Mouse (Mus musculus) megakaryocyte, embryonic 14.5 days (primary cell): Measurements from ENCODE around the gene Mcrip1. TPM values are rescaled to one million over a fixed set of nuclear protein-coding genes. Genes with fewer than 3 reads are reported as not detected.

Experiments
- H3K27me3 ChIP-seq: replicated peaks from 2 replicates; pipeline ENCODE3; 2012; ENCODE audit warnings: inconsistent platforms
- H3K36me3 ChIP-seq: replicated peaks from 2 replicates; pipeline ENCODE3; 2012; ENCODE audit warnings: low read length, inconsistent platforms, mixed read lengths
- H3K4me1 ChIP-seq: 2 replicates; pipeline ENCODE4 v1.6.1; 2012; ENCODE audit warnings: inconsistent platforms
- H3K4me3 ChIP-seq: replicated peaks from 2 replicates; pipeline ENCODE3; 2012; ENCODE audit warnings: moderate library complexity, mild to moderate bottlenecking, inconsistent platforms
- H3K9me3 ChIP-seq: 2 replicates; pipeline ENCODE4 v1.6.1; 2012; ENCODE audit warnings: inconsistent platforms
- FLI1 ChIP-seq: IDR thresholded peaks from 2 replicates; pipeline ENCODE4 v1.6.1; 2012; ENCODE audit warnings: low read length, inconsistent platforms, mixed read lengths
- GATA1 ChIP-seq: IDR thresholded peaks from 3 replicates; pipeline ENCODE4 v1.6.1; 2012; ENCODE audit warnings: mixed read lengths, low read length, inconsistent platforms, borderline replicate concordance
- polyA plus RNA-seq: library from polyadenylated mRNA; stranded (reverse); fragments of >175 nt; gene quantifications from 2 replicates; pipeline ENCODE4 v1.2.3, GENCODE M21; 2012; ENCODE audit warnings: low replicate concordance; ENCODE audit not compliant: insufficient read depth

Mcrip1 gene
- polyA plus RNA-seq, 1 experiment, result 227 TPM

- Histone ChIP-seq H3K27me3 (no peaks in the 10 kb centered on the region), H3K4me1 (peaks cover 92% of the 10 kb centered on the region), H3K9me3 (no peaks in the 10 kb centered on the region), H3K4me3 (peak overlapping the region; percentile 44), H3K36me3 (peaks cover 61% of the 10 kb centered on the region)
- TF ChIP-seq FLI1 (no peak), GATA1 (no peak)
Observed at GRCm38 (mm10) chr11:120545964-120546363, 3.6 kb downstream of the Mcrip1 start.

- Histone ChIP-seq H3K27me3 (peaks cover 19% of the 10 kb centered on the region), H3K36me3 (peaks cover 70% of the 10 kb centered on the region), H3K9me3 (no peaks in the 10 kb centered on the region), H3K4me1 (peaks cover 87% of the 10 kb centered on the region), H3K4me3 (no peak overlapping the region)
- no peak for TF ChIP-seq FLI1
- TF ChIP-seq GATA1, result no peak
Observed at GRCm38 (mm10) chr11:120542376-120542775, 7.2 kb downstream of the Mcrip1 start.

DNA sequence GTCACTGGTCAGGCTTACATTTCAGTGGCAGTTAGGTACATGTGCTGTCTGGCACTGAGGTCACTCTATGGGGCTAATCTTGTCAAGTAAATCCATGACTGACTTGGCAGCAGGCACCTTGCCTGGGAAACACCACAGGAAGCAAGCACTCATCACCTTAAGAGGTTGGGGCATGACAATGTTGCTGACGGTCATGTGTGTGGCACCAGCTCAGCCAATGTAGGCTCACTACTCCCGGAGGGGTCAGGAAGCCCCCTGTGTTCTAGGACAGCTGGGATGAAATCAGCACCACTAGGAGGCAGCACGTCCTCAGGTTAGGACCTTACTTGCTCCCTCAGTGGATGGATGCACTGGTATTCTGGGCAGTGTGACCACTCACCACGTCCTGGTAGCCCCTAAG is 7.6 kb downstream of the Mcrip1 start:
- Histone ChIP-seq H3K4me3 (no peak overlapping the region), H3K9me3 (no peaks in the 10 kb centered on the region), H3K4me1 (peaks cover 82% of the 10 kb centered on the region), H3K36me3 (peaks cover 67% of the 10 kb centered on the region), H3K27me3 (peaks cover 24% of the 10 kb centered on the region)
- TF ChIP-seq FLI1 (no peak), GATA1 (no peak)

GRCm38 (mm10) chr11:120539285-120540014 is 10.1 kb downstream of the Mcrip1 start:
- Histone ChIP-seq H3K4me3 (peak overlapping the region; percentile 12), H3K27me3 (peaks cover 46% of the 10 kb centered on the region), H3K9me3 (no peaks in the 10 kb centered on the region), H3K4me1 (peaks cover 75% of the 10 kb centered on the region), H3K36me3 (peaks cover 43% of the 10 kb centered on the region)
- TF ChIP-seq GATA1 (no peak), FLI1 (no peak)

DNA sequence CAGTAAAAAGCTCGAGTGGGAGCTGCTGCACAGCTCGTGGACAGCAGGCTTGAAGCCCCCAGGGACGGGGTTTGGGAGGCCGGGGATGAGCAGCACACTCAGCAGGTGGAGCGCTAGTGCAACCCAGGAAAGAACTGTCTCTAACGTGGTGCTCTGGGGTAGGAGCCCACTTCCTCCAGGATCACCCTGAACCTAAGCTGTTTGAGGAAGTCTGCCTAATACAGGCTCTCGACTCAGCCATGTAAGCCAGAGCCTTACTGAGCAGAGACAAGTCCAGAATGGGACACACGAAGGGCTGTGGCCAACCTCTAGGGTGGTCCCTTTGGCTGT is 10.6 kb downstream of the Mcrip1 start:
- Histone ChIP-seq H3K27me3 (peaks cover 52% of the 10 kb centered on the region), H3K4me3 (peak overlapping the region; percentile 12)
- TF ChIP-seq GATA1, result no peak

GRCm38 (mm10) chr11:120538485-120538884 is 11.0 kb downstream of the Mcrip1 start:
- H3K27me3 ChIP-seq, result peaks cover 55% of the 10 kb centered on the region
- no peak for TF ChIP-seq GATA1
- TF ChIP-seq FLI1, result no peak
- H3K36me3 ChIP-seq, result peaks cover 33% of the 10 kb centered on the region
- no peaks in the 10 kb centered on the region for H3K9me3 ChIP-seq
- peaks cover 65% of the 10 kb centered on the region for H3K4me1 ChIP-seq
- H3K4me3 ChIP-seq, result no peak overlapping the region

More for the DNA sequence above, 10.6 kb downstream of the Mcrip1 start:
- peaks cover 38% of the 10 kb centered on the region for H3K36me3 ChIP-seq
- peaks cover 70% of the 10 kb centered on the region for H3K4me1 ChIP-seq
- H3K9me3 ChIP-seq, result no peaks in the 10 kb centered on the region

DNA sequence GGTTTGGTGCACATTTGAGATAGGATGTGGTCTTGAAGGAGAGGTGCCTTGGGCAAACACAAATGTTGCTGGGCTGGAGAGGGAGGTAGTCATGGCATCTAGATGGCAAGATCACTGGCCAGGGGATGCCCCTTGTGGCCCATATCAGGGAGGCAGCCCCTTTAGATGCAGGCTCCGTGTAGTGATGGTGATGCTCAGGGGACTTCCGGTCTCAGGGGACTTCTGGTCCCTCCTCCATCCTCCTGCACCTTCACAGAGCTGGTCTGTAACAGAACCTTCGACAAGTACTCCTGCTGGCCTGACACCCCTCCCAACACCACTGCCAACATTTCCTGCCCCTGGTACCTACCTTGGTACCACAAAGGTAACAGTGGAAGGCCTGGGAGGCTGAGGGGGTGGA is 13.7 kb downstream of the Mcrip1 start:
- Histone ChIP-seq H3K27me3 (peaks cover 81% of the 10 kb centered on the region), H3K36me3 (peaks cover 9% of the 10 kb centered on the region), H3K4me1 (peaks cover 51% of the 10 kb centered on the region), H3K9me3 (no peaks in the 10 kb centered on the region), H3K4me3 (no peak overlapping the region)
- no peak for TF ChIP-seq FLI1

DNA sequence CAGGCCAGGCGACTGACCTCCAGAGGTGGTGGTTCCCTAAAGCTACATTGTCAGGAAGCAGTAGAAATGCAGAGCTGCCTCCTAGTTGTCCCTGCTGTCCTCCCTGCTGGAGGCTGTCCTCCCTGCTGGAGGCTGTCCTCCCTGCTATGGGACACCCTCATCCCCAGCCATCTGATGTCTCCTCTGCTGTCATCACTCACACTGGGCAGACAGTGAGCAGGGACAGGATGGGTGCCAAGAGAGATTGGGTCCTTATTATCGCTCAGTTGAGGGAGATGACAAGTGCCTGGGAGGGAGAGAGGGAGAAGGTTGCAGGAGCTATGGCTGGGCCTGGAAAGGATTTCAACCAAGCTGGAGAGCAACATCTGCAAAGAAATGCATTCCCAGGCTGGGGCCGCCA is 14.4 kb downstream of the Mcrip1 start:
- peaks cover 52% of the 10 kb centered on the region for H3K4me1 ChIP-seq
- H3K36me3 ChIP-seq, result peaks cover 4% of the 10 kb centered on the region
- H3K27me3 ChIP-seq, result peaks cover 88% of the 10 kb centered on the region
- peak overlapping the region; percentile 25 for H3K4me3 ChIP-seq
- H3K9me3 ChIP-seq, result no peaks in the 10 kb centered on the region
- TF ChIP-seq FLI1, result no peak
- no peak for TF ChIP-seq GATA1

GRCm38 (mm10) chr11:120534093-120534492 is 15.4 kb downstream of the Mcrip1 start:
- Histone ChIP-seq H3K27me3 (peaks cover 95% of the 10 kb centered on the region), H3K4me3 (no peak overlapping the region), H3K9me3 (no peaks in the 10 kb centered on the region), H3K4me1 (peaks cover 46% of the 10 kb centered on the region), H3K36me3 (no peaks in the 10 kb centered on the region)
- TF ChIP-seq GATA1 (no peak), FLI1 (no peak)

DNA sequence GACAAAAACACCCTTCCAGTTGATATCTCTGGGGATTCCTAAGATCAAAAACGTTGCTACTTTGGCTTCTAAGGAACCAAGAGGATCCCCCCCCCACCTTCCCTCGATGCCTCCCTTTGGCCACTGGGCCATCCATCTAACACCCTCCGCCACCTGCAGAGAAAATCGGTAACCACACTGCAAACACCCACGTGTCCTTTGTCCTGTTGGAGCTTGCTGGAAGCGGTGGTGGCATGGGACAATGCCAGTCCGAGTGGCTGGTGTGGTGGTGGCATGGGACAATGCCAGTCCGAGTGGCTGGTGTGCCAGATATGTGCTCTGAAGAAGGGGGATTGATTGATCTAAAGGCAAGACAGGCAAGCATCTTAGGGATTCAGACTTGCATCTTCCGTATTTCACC is 17.9 kb downstream of the Mcrip1 start:
- Histone ChIP-seq H3K4me1 (peaks cover 44% of the 10 kb centered on the region), H3K27me3 (peaks cover 91% of the 10 kb centered on the region), H3K4me3 (no peak overlapping the region), H3K36me3 (no peaks in the 10 kb centered on the region), H3K9me3 (no peaks in the 10 kb centered on the region)
- no peak for TF ChIP-seq FLI1
- TF ChIP-seq GATA1, result no peak
